Mouse (Mus musculus): ENCODE results near the gene Icam2.

Gene Icam2

GRCm38 (mm10) chr11:106390757-106391156 lies 2.9 kb upstream of the Icam2 start:
- DNase-seq: no peak

GRCm38 (mm10) chr11:106389611-106390010 lies 1.7 kb upstream of the Icam2 start:
- DNase-seq: no peak

GRCm38 (mm10) chr11:106387020-106387419 lies 855 bp downstream of the Icam2 start:
- peak; percentile 56 for DNase-seq

- DNase-seq: no peak
Observed at GRCm38 (mm10) chr11:106386409-106386808, 1.5 kb downstream of the Icam2 start.

GRCm38 (mm10) chr11:106383051-106383790 lies 4.7 kb downstream of the Icam2 start:
- DNase-seq: no peak

- no peak for DNase-seq
Observed at GRCm38 (mm10) chr11:106382424-106382823, 5.5 kb downstream of the Icam2 start.

- DNase-seq: no peak
Observed at GRCm38 (mm10) chr11:106381883-106382282, 6.0 kb downstream of the Icam2 start.

GRCm38 (mm10) chr11:106381011-106381410 lies 6.9 kb downstream of the Icam2 start:
- no peak for DNase-seq

GRCm38 (mm10) chr11:106374979-106375378 lies 12.9 kb downstream of the Icam2 start:
- peak; percentile 51 for DNase-seq

- DNase-seq: peak; percentile 89
Observed at GRCm38 (mm10) chr11:106374559-106374958, 13.3 kb downstream of the Icam2 start.

- DNase-seq: peak; percentile 50
Observed at GRCm38 (mm10) chr11:106373998-106374397, 13.9 kb downstream of the Icam2 start.

- peak; percentile 89 for DNase-seq
Observed at GRCm38 (mm10) chr11:106366316-106366715, 21.6 kb downstream of the Icam2 start.

- no peak for DNase-seq
Observed at GRCm38 (mm10) chr11:106365366-106365765, 22.5 kb downstream of the Icam2 start, which contains the start of gene Prr29. TSS of gene Prr29 (plus strand) at chr11:106365472.

- peak; percentile 21 for DNase-seq
Observed at GRCm38 (mm10) chr11:106364712-106365111, 23.2 kb downstream of the Icam2 start.

GRCm38 (mm10) chr11:106359350-106359749 lies 28.5 kb downstream of the Icam2 start:
- DNase-seq: peak; percentile 70

- DNase-seq: peak; percentile 25
Observed at GRCm38 (mm10) chr11:106355382-106356128, 32.3 kb downstream of the Icam2 start.

- DNase-seq: no peak
Observed at GRCm38 (mm10) chr11:106354181-106354580, 33.7 kb downstream of the Icam2 start.

- DNase-seq: no peak
Observed at GRCm38 (mm10) chr11:106353188-106353587, 34.7 kb downstream of the Icam2 start, which contains the start of gene Scn4a. TSS of gene Scn4a (minus strand) at chr11:106353288.

- no peak for DNase-seq
Observed at GRCm38 (mm10) chr11:106351941-106352340, 35.9 kb downstream of the Icam2 start.

GRCm38 (mm10) chr11:106351253-106351652 lies 36.6 kb downstream of the Icam2 start:
- DNase-seq: no peak

- DNase-seq: no peak
Observed at GRCm38 (mm10) chr11:106350853-106351252, 37.0 kb downstream of the Icam2 start.

GRCm38 (mm10) chr11:106349772-106350171 lies 38.1 kb downstream of the Icam2 start:
- no peak for DNase-seq

- no peak for DNase-seq
Observed at GRCm38 (mm10) chr11:106344910-106345309, 43.0 kb downstream of the Icam2 start.

GRCm38 (mm10) chr11:106340990-106341520 lies 46.8 kb downstream of the Icam2 start:
- DNase-seq: no peak

Measured in thymus, postnatal 14 days (tissue).